ENCODE assay signal across 8 mouse cellular contexts in genomic region chr1:24378125-24378821, GRCm38 (mm10).
DNase-seq lines count a peak whose midpoint lies in the region; ATAC-seq lines count a peak whose summit lies in the region.

No protein-coding gene starts in this region.

- H3K9ac ChIP-seq in forebrain, embryonic 11.5 days (ENCODE audit: low read length), result no peak overlapping the region
- H3K9ac ChIP-seq in midbrain, embryonic 14.5 days (replicated peaks; ENCODE audit: low read length), result no peak overlapping the region

- no peak overlapping the region for H3K4me2 ChIP-seq in forebrain, embryonic 11.5 days (ENCODE audit: low read depth, low read length, severe bottlenecking)
- no peak overlapping the region for H3K4me2 ChIP-seq in midbrain, embryonic 14.5 days (ENCODE audit: low read length)

- H3K27ac ChIP-seq in forebrain, embryonic 11.5 days (ENCODE audit: low read depth, low read length), result no peak overlapping the region
- H3K27ac ChIP-seq in forebrain, embryonic 10.5 days, result no peak overlapping the region
- no peak overlapping the region for H3K27ac ChIP-seq in midbrain, embryonic 14.5 days (replicated peaks; ENCODE audit: low read depth, low read length)

- 45% methylated on average over 8 of the region's 8 CpGs for WGBS in forebrain, embryonic 11.5 days
- 46% methylated on average over 8 of the region's 8 CpGs for WGBS in forebrain, embryonic 10.5 days
- 43% methylated on average over 8 of the region's 8 CpGs for WGBS in midbrain, embryonic 14.5 days

- H3K4me1 ChIP-seq in forebrain, embryonic 11.5 days (replicated peaks; ENCODE audit: control insufficient read depth, insufficient read depth, low read length), result no peaks in the 10 kb centered on the region
- no peaks in the 10 kb centered on the region for H3K4me1 ChIP-seq in forebrain, embryonic 10.5 days
- no peaks in the 10 kb centered on the region for H3K4me1 ChIP-seq in midbrain, embryonic 14.5 days (ENCODE audit: control insufficient read depth, insufficient read depth, low read length)

- no peaks in the 10 kb centered on the region for H3K27me3 ChIP-seq in forebrain, embryonic 11.5 days (ENCODE audit: control insufficient read depth, insufficient read depth, low read length)
- no peaks in the 10 kb centered on the region for H3K27me3 ChIP-seq in forebrain, embryonic 10.5 days (ENCODE audit: poor library complexity, severe bottlenecking)
- H3K27me3 ChIP-seq in midbrain, embryonic 14.5 days (ENCODE audit: control insufficient read depth, insufficient read depth, low read length), result no peaks in the 10 kb centered on the region

- no peaks in the 10 kb centered on the region for H3K36me3 ChIP-seq in forebrain, embryonic 11.5 days (ENCODE audit: control insufficient read depth, insufficient read depth, low read length)
- H3K36me3 ChIP-seq in forebrain, embryonic 10.5 days (replicated peaks), result no peaks in the 10 kb centered on the region
- no peaks in the 10 kb centered on the region for H3K36me3 ChIP-seq in midbrain, embryonic 14.5 days (ENCODE audit: control insufficient read depth, insufficient read depth, low read length)

- peak; percentile 56 for DNase-seq in forebrain, embryonic 11.5 days (ENCODE audit: low spot score)
- DNase-seq in forebrain, embryonic 10.5 days (ENCODE audit: extremely low spot score, low spot score), result no peak
- peak; percentile 7 for DNase-seq in urinary bladder, postnatal 25 days (ENCODE audit: low spot score)
- DNase-seq in urinary bladder, adult 2 months (ENCODE audit: low spot score), result no peak
- peak; percentile 38 to 52 for DNase-seq in frontal cortex, postnatal 36 days (ENCODE audit: low spot score in 2 of 2)
- DNase-seq in layer of hippocampus, postnatal 14 days (ENCODE audit: low spot score in 2 of 2), result peak; percentile 23 to 66
- peak; percentile 79 for DNase-seq in midbrain, embryonic 14.5 days
- DNase-seq in yolk sac, embryonic 10.5 days (ENCODE audit: low spot score), result peak; percentile 15

- ATAC-seq in forebrain, embryonic 11.5 days (replicated peaks; ENCODE audit: low FRiP score), result no peak
- peak; percentile 50; the same call in 1 of the 2 replicates for ATAC-seq in midbrain, embryonic 14.5 days (ENCODE audit: low FRiP score, low TSS enrichment)

- H3K4me3 ChIP-seq in forebrain, embryonic 11.5 days (ENCODE audit: low read depth, low read length), result no peak overlapping the region
- no peak overlapping the region for H3K4me3 ChIP-seq in forebrain, embryonic 10.5 days
- H3K4me3 ChIP-seq in midbrain, embryonic 14.5 days (replicated peaks; ENCODE audit: low read depth, low read length), result no peak overlapping the region

- H3K9me3 ChIP-seq in forebrain, embryonic 11.5 days (ENCODE audit: control insufficient read depth, low read length), result no peaks in the 10 kb centered on the region
- H3K9me3 ChIP-seq in forebrain, embryonic 10.5 days, result no peaks in the 10 kb centered on the region
- no peaks in the 10 kb centered on the region for H3K9me3 ChIP-seq in midbrain, embryonic 14.5 days (ENCODE audit: control insufficient read depth, low read length)

Comparison
In these comparisons a context has a peak if more than half of its experiments do, and no peak if none do; other contexts are left out.
1. DNase-seq: peak in forebrain, embryonic 11.5 days (single experiment), urinary bladder, postnatal 25 days (single experiment), frontal cortex, postnatal 36 days (2 of 2), layer of hippocampus, postnatal 14 days (2 of 2), midbrain, embryonic 14.5 days (single experiment) and yolk sac, embryonic 10.5 days (single experiment); none in forebrain, embryonic 10.5 days (single experiment) and urinary bladder, adult 2 months (single experiment).